Mouse (Mus musculus) forebrain, postnatal 0 days (tissue): ENCODE data around the gene AL732309.1. TPM values are rescaled to one million over a fixed set of nuclear protein-coding genes. Genes with fewer than 3 reads are reported as not detected.

Experiments
- ATAC-seq: fragments of 200-750 bp; cut with Nextera tagmentation; 2 replicates; pipeline ENCODE4 v1.8.0; 2017; ENCODE audit warnings: mild to moderate bottlenecking, moderate library complexity
- DNase-seq: peaks from one replicate; pipeline ENCODE4 v3.0.0-alpha.2; 2015
- H3K27ac ChIP-seq: fragments of 300-500 bp; sonication (generic); 2 replicates; pipeline ENCODE4 v1.5.1; 2014; ENCODE audit warnings: low read depth, mild to moderate bottlenecking, antibody characterized with exemption, low read length, moderate library complexity, mixed read lengths
- H3K27me3 ChIP-seq: fragments of 300-500 bp; sonication (generic); 2 replicates; pipeline ENCODE4 v1.6.1; 2014; ENCODE audit warnings: mild to moderate bottlenecking, low read length, mixed read lengths; ENCODE audit not compliant: insufficient read depth
- H3K36me3 ChIP-seq: fragments of 300-500 bp; sonication (generic); 2 replicates; pipeline ENCODE4 v1.6.1; 2014; ENCODE audit warnings: mild to moderate bottlenecking, moderate library complexity; ENCODE audit not compliant: insufficient read depth
- H3K4me1 ChIP-seq: fragments of 300-500 bp; sonication (generic); 2 replicates; pipeline ENCODE4 v1.6.1; 2014; ENCODE audit warnings: antibody characterized with exemption; ENCODE audit not compliant: insufficient read depth
- H3K4me2 ChIP-seq: fragments of 300-500 bp; sonication (generic); 2 replicates; pipeline ENCODE4 v1.6.1; 2014; ENCODE audit warnings: low read depth, mild to moderate bottlenecking, moderate library complexity
- H3K4me3 ChIP-seq: fragments of 300-500 bp; sonication (generic); 2 replicates; pipeline ENCODE4 v1.5.1; 2014; ENCODE audit warnings: low read depth, low read length, mixed read lengths
- H3K9ac ChIP-seq: fragments of 300-500 bp; sonication (generic); 2 replicates; pipeline ENCODE4 v1.6.1; 2014; ENCODE audit warnings: mild to moderate bottlenecking
- H3K9me3 ChIP-seq: fragments of 300-500 bp; sonication (generic); 2 replicates; pipeline ENCODE4 v1.6.1; 2016; ENCODE audit warnings: low read length
- CTCF ChIP-seq: sonication (generic); IDR thresholded peaks from 2 replicates; pipeline ENCODE4 v1.5.1; 2016; ENCODE audit warnings: antibody characterized with exemption, control low read depth, low read depth
- WGBS: fragments of 180-500 bp; shearing (Covaris S2); extraction: QIAGEN DNeasy Blood & Tissue Kit; methylation state at CpG from one replicate; pipeline ENCODE4 v1.1.7; 2014; 5-methylcytosine and 5-hydroxymethylcytosine counted together
- polyA plus RNA-seq: library from polyadenylated mRNA; unstranded; fragments of >200 nt; fragmentation: Nextera tagmentation; extraction: Ambion mirVana; gene quantifications from 2 replicates; pipeline ENCODE4 v1.2.1, GENCODE M21; 2015
- total RNA-seq: library from RNA; depleted of rRNA; stranded (reverse); fragments of >200 nt; gene quantifications from 2 replicates; pipeline ENCODE4 v1.2.3, GENCODE M21; 2014; rRNA removed

AL732309.1 gene
- total and polyA plus RNA-seq, 2 experiments from 2014 or later: 3.0 to 10.1 TPM

DNA sequence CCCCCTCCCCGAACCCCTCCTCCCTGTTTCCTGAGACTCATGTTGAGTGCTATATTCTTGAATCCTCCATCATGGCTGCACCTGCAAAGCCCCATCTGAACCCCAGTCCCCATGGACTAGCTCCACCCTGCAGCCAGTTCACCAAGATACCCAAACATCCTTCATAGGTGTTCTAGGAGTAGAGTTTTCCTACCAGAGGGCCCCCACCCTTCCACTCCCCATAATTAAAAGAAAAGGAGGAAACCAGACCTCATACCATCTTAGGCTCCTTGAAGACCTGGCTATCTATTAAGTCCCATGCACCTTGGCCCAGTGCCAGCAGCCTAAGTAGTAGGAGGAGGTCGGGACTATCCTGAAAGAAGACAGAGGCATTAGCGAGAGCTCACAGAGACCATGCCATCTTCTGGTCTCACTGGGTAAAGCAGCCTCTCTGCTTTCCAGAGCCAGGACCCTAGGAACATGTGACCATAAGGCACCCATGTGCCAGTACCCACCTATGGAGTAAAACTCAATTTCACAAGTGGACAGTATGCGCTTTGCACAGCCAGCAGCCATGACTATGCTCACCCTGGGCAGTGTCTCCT lies 42.9 kb downstream of the AL732309.1 start:
- Histone ChIP-seq H3K36me3 (peaks cover 79% of the 10 kb centered on the region), H3K4me1 (0 out of 2 replicates have a peak, but pooled peaks cover 4% of the 10 kb centered on the region), H3K4me2 (no peak overlapping the region), H3K9ac (no peak overlapping the region), H3K27me3 (no peaks in the 10 kb centered on the region), H3K9me3 (no peaks in the 10 kb centered on the region), H3K4me3 (no peak overlapping the region), H3K27ac (no peak overlapping the region)
- WGBS: 62% methylated on average over 4 of the region's 4 CpGs
- peak; percentile 38; the same call in 1 of the 2 replicates for TF ChIP-seq CTCF
- no peak for DNase-seq
- no peak; the same call in 1 of the 2 replicates for ATAC-seq

DNA sequence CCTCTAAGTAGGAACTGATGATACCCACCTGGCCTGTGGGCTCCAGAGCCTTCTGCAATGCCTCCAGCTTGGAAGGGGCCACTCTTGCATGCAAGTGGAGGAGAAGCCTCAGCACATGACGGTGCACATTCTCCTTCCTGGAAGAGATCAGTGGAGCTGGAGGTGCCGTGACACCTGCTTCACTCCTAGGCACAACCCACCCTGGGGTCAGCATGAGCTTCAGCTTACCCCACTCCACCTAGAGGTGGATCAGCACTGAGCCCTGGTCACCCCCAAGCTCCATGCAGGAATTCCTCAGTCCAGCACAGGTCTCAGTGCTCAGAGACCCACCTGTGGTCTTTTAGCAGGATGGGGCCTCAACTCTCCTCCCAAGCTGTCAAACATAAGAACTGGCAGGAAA lies 46.0 kb downstream of the AL732309.1 start:
- 94% methylated on average over 2 of the region's 2 CpGs for WGBS
- Histone ChIP-seq H3K36me3 (peaks cover 69% of the 10 kb centered on the region), H3K4me2 (no peak overlapping the region), H3K27me3 (peaks cover 6% of the 10 kb centered on the region; the same call in 1 of the 2 replicates), H3K27ac (no peak overlapping the region), H3K9me3 (no peaks in the 10 kb centered on the region), H3K9ac (no peak overlapping the region), H3K4me1 (no peaks in the 10 kb centered on the region), H3K4me3 (no peak overlapping the region)
- no peak for TF ChIP-seq CTCF
- DNase-seq (no peak), ATAC-seq (no peak)

DNA sequence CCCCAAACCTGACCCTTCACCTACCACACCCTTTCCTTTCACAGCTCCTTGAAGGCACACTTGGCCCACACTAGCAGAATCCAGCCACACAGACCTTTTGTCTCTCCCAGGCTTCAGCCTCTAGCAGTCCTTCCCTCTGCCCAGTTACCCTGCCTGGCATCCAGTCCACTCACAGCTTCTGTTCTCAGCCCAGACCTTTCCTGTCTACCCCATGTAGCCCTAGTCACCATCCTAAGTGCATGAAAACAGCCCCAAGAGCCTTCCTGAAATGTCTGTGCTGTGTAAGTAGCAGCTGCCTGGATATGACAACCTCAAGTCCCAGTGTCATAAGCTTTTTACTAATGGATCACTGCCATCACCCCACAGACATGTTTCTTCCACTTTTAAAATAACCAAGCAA lies 48.7 kb downstream of the AL732309.1 start:
- H3K27me3 ChIP-seq: peaks cover 6% of the 10 kb centered on the region; the same call in 1 of the 2 replicates
- no peaks in the 10 kb centered on the region for H3K4me1 ChIP-seq
- no peak overlapping the region for H3K4me3 ChIP-seq
- no peak for DNase-seq
- H3K4me2 ChIP-seq: no peak overlapping the region
- no peaks in the 10 kb centered on the region for H3K9me3 ChIP-seq
- TF ChIP-seq CTCF: no peak
- no peak overlapping the region for H3K9ac ChIP-seq
- peaks cover 49% of the 10 kb centered on the region for H3K36me3 ChIP-seq
- no peak for ATAC-seq
- no peak overlapping the region for H3K27ac ChIP-seq

DNA sequence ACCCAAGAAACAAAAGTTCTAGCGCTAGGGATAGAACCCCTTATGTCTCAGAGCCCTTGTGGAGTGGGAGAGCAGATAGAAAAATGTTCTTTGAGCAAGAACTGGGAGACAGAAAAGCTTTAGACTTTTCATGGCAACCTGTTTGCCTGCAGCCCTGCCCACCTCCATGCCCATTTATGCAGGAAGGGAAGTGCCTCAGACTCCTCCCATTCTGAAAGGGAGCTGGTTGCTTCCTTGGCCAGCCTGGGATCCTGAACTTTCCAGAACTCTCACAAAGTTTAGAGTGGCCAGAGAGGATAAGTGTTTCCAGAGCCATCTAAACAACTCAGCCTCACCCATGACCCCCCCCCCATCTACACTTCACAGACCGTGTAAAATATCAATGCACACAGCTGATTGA lies 49.5 kb downstream of the AL732309.1 start:
- no peaks in the 10 kb centered on the region for H3K4me1 ChIP-seq
- H3K9me3 ChIP-seq: no peaks in the 10 kb centered on the region
- H3K27ac ChIP-seq: no peak overlapping the region
- H3K27me3 ChIP-seq: peaks cover 6% of the 10 kb centered on the region; the same call in 1 of the 2 replicates
- H3K36me3 ChIP-seq: peaks cover 42% of the 10 kb centered on the region
- no peak overlapping the region for H3K4me3 ChIP-seq
- DNase-seq: no peak
- no peak overlapping the region for H3K9ac ChIP-seq
- no peak for TF ChIP-seq CTCF
- H3K4me2 ChIP-seq: no peak overlapping the region
- WGBS: 19% methylated on average over 2 of the region's 2 CpGs
- ATAC-seq: no peak

GRCm38 (mm10) chr2:25196172-25196954 lies 50.3 kb downstream of the AL732309.1 start, which contains the start of gene Tor4a:
Gene Tor4a (minus strand): TSS chr2:25196886.
- TF ChIP-seq CTCF: no peak
- no peak within 1 kb of the TSS for H3K9ac ChIP-seq
- peaks cover 6% of the 10 kb centered on the region; the same call in 1 of the 2 replicates for H3K27me3 ChIP-seq
- no peak within 1 kb of the TSS for H3K4me3 ChIP-seq
- H3K36me3 ChIP-seq: peaks cover 35% of the 10 kb centered on the region
- DNase-seq (no peak), ATAC-seq (no peak)
- no peaks in the 10 kb centered on the region for H3K9me3 ChIP-seq
- H3K4me2 ChIP-seq: no peak within 1 kb of the TSS
- H3K4me1 ChIP-seq: no peaks in the 10 kb centered on the region
- H3K27ac ChIP-seq: no peak within 1 kb of the TSS
- 21% methylated on average over 8 of the region's 8 CpGs for WGBS

- Histone ChIP-seq H3K4me3 (no peak overlapping the region), H3K4me1 (no peaks in the 10 kb centered on the region), H3K36me3 (peaks cover 27% of the 10 kb centered on the region), H3K27me3 (peaks cover 6% of the 10 kb centered on the region; the same call in 1 of the 2 replicates), H3K9me3 (no peaks in the 10 kb centered on the region), H3K27ac (no peak overlapping the region), H3K9ac (no peak overlapping the region), H3K4me2 (no peak overlapping the region)
- DNase-seq (no peak), ATAC-seq (no peak)
- 28% methylated on average over 55 of the region's 55 CpGs for WGBS
- no peak for TF ChIP-seq CTCF
Observed at GRCm38 (mm10) chr2:25195211-25196156, 51.2 kb downstream of the AL732309.1 start.

Other genes with a start within 250 kb of the AL732309.1 start
Only the 30 nearest of the 32 such genes appear.
- 285 and 329 TPM in 2 replicates for gene Nsmf, start 192.5 kb downstream of the AL732309.1 start, total RNA-seq
- gene Nsmf, start 192.5 kb downstream of the AL732309.1 start, polyA plus RNA-seq: 258 and 262 TPM in 2 replicates
- gene Entpd8, start 166.6 kb downstream of the AL732309.1 start, total RNA-seq: not detected in 2 replicates
- not detected in 2 replicates for gene Entpd8, start 166.6 kb downstream of the AL732309.1 start, polyA plus RNA-seq
- not detected in 2 replicates for gene Noxa1, start 151.7 kb downstream of the AL732309.1 start, total RNA-seq
- not detected in 2 replicates for gene Noxa1, start 151.7 kb downstream of the AL732309.1 start, polyA plus RNA-seq
- gene Nrarp, start 66.1 kb downstream of the AL732309.1 start, total RNA-seq: 38.2 and 40.0 TPM in 2 replicates
- 17.0 and 17.8 TPM in 2 replicates for gene Nrarp, start 66.1 kb downstream of the AL732309.1 start, polyA plus RNA-seq
- gene Tor4a, start 50.0 kb downstream of the AL732309.1 start, total RNA-seq: 1.7 and 3.3 TPM in 2 replicates
- 0.92 and 1.2 TPM in 2 replicates for gene Tor4a, start 50.0 kb downstream of the AL732309.1 start, polyA plus RNA-seq
- gene Nelfb, start 35.4 kb downstream of the AL732309.1 start, total RNA-seq: 94.6 and 115 TPM in 2 replicates
- gene Nelfb, start 35.4 kb downstream of the AL732309.1 start, polyA plus RNA-seq: 57.1 and 76.1 TPM in 2 replicates
- not detected in 2 replicates for gene Stpg3, start 32.2 kb downstream of the AL732309.1 start, total RNA-seq
- gene Stpg3, start 32.2 kb downstream of the AL732309.1 start, polyA plus RNA-seq: not detected in 2 replicates
- gene Fam166a, start 28.1 kb downstream of the AL732309.1 start, total RNA-seq: not detected in 2 replicates
- gene Fam166a, start 28.1 kb downstream of the AL732309.1 start, polyA plus RNA-seq: 0.94 TPM in 1 of 2 replicates, not detected in the other
- gene Tubb4b, start 22.2 kb downstream of the AL732309.1 start, total RNA-seq: 553 and 579 TPM in 2 replicates
- gene Tubb4b, start 22.2 kb downstream of the AL732309.1 start, polyA plus RNA-seq: 382 and 469 TPM in 2 replicates
- gene Slc34a3, start 12.5 kb downstream of the AL732309.1 start, total RNA-seq: not detected in 2 replicates
- gene Slc34a3, start 12.5 kb downstream of the AL732309.1 start, polyA plus RNA-seq: not detected in 2 replicates
- gene Rnf224, start 10.1 kb downstream of the AL732309.1 start, total RNA-seq: not detected in 2 replicates
- gene Rnf224, start 10.1 kb downstream of the AL732309.1 start, polyA plus RNA-seq: not detected in 2 replicates
- gene Rnf208, start 4.6 kb downstream of the AL732309.1 start, total RNA-seq: 77.6 and 84.1 TPM in 2 replicates
- gene Rnf208, start 4.6 kb downstream of the AL732309.1 start, polyA plus RNA-seq: 193 and 205 TPM in 2 replicates
- gene Cysrt1, start 4.4 kb downstream of the AL732309.1 start, total RNA-seq: not detected in 2 replicates
- gene Cysrt1, start 4.4 kb downstream of the AL732309.1 start, polyA plus RNA-seq: not detected in 2 replicates
- 29.2 and 42.5 TPM in 2 replicates for gene Tmem203, start 8.6 kb upstream of the AL732309.1 start, total RNA-seq
- 22.7 and 27.7 TPM in 2 replicates for gene Tmem203, start 8.6 kb upstream of the AL732309.1 start, polyA plus RNA-seq
- gene Tprn, start 15.8 kb upstream of the AL732309.1 start, total RNA-seq: 15.2 and 18.1 TPM in 2 replicates
- gene Tprn, start 15.8 kb upstream of the AL732309.1 start, polyA plus RNA-seq: 16.4 and 18.8 TPM in 2 replicates
- gene Ssna1, start 25.6 kb upstream of the AL732309.1 start, total RNA-seq: 108 and 127 TPM in 2 replicates
- gene Ssna1, start 25.6 kb upstream of the AL732309.1 start, polyA plus RNA-seq: 189 and 195 TPM in 2 replicates
- 30.2 and 37.9 TPM in 2 replicates for gene Anapc2, start 25.6 kb upstream of the AL732309.1 start, total RNA-seq
- 90.7 and 108 TPM in 2 replicates for gene Anapc2, start 25.6 kb upstream of the AL732309.1 start, polyA plus RNA-seq
- not detected in 2 replicates for gene Tmem210, start 41.3 kb upstream of the AL732309.1 start, total RNA-seq
- not detected in 2 replicates for gene Tmem210, start 41.3 kb upstream of the AL732309.1 start, polyA plus RNA-seq
- gene Lrrc26, start 43.1 kb upstream of the AL732309.1 start, total RNA-seq: not detected in 2 replicates
- 0.15 TPM in 1 of 2 replicates, not detected in the other for gene Lrrc26, start 43.1 kb upstream of the AL732309.1 start, polyA plus RNA-seq
- gene Grin1, start 72.3 kb upstream of the AL732309.1 start, total RNA-seq: 77.3 and 88.5 TPM in 2 replicates
- 46.9 and 58.2 TPM in 2 replicates for gene Grin1, start 72.3 kb upstream of the AL732309.1 start, polyA plus RNA-seq
- 54.0 and 66.1 TPM in 2 replicates for gene Man1b1, start 85.5 kb upstream of the AL732309.1 start, total RNA-seq
- 35.5 and 43.8 TPM in 2 replicates for gene Man1b1, start 85.5 kb upstream of the AL732309.1 start, polyA plus RNA-seq
- gene Dpp7, start 109.5 kb upstream of the AL732309.1 start, total RNA-seq: 17.4 and 21.7 TPM in 2 replicates
- gene Dpp7, start 109.5 kb upstream of the AL732309.1 start, polyA plus RNA-seq: 15.3 and 19.8 TPM in 2 replicates
- 4.1 and 5.2 TPM in 2 replicates for gene Uap1l1, start 118.8 kb upstream of the AL732309.1 start, total RNA-seq
- 10.4 and 11.9 TPM in 2 replicates for gene Uap1l1, start 118.8 kb upstream of the AL732309.1 start, polyA plus RNA-seq
- gene Sapcd2, start 125.5 kb upstream of the AL732309.1 start, total RNA-seq: 13.2 and 13.9 TPM in 2 replicates
- 9.5 and 12.7 TPM in 2 replicates for gene Sapcd2, start 125.5 kb upstream of the AL732309.1 start, polyA plus RNA-seq
- 8.2 and 13.5 TPM in 2 replicates for gene Entpd2, start 149.0 kb upstream of the AL732309.1 start, total RNA-seq
- 14.2 and 18.2 TPM in 2 replicates for gene Entpd2, start 149.0 kb upstream of the AL732309.1 start, polyA plus RNA-seq
- gene Npdc1, start 152.5 kb upstream of the AL732309.1 start, total RNA-seq: 179 and 188 TPM in 2 replicates
- gene Npdc1, start 152.5 kb upstream of the AL732309.1 start, polyA plus RNA-seq: 413 and 442 TPM in 2 replicates
- 1.3 TPM in 1 of 2 replicates, not detected in the other for gene Fut7, start 176.4 kb upstream of the AL732309.1 start, total RNA-seq
- 0.17 and 0.23 TPM in 2 replicates for gene Fut7, start 176.4 kb upstream of the AL732309.1 start, polyA plus RNA-seq
- gene Abca2, start 181.8 kb upstream of the AL732309.1 start, total RNA-seq: 51.5 and 67.4 TPM in 2 replicates
- 8.8 and 10.5 TPM in 2 replicates for gene Abca2, start 181.8 kb upstream of the AL732309.1 start, polyA plus RNA-seq
- gene Clic3, start 210.0 kb upstream of the AL732309.1 start, total RNA-seq: 0.48 TPM in 1 of 2 replicates, not detected in the other
- gene Clic3, start 210.0 kb upstream of the AL732309.1 start, polyA plus RNA-seq: 2.5 and 3.6 TPM in 2 replicates
- 154 and 164 TPM in 2 replicates for gene Paxx, start 214.2 kb upstream of the AL732309.1 start, total RNA-seq
- 151 and 154 TPM in 2 replicates for gene Paxx, start 214.2 kb upstream of the AL732309.1 start, polyA plus RNA-seq